Mouse (Mus musculus) kidney, postnatal 0 days (tissue): ENCODE data around the gene Atn1. TPM values are rescaled to one million over a fixed set of nuclear protein-coding genes. Genes with fewer than 3 reads are reported as not detected.

Source experiments
- ATAC-seq: fragments of 200-750 bp; cut with Nextera tagmentation; replicated peaks from 2 replicates; pipeline ENCODE4 v1.8.0; 2017; ENCODE audit warnings: low read depth, moderate number of reproducible peaks, moderate TSS enrichment, moderate library complexity; ENCODE audit not compliant: low FRiP score
- DNase-seq: peaks from one replicate; pipeline ENCODE4 v3.0.0-alpha.2; 2016; ENCODE audit warnings: low spot score
- H3K27ac ChIP-seq: fragments of 300-500 bp; sonication (generic); 2 replicates; pipeline ENCODE4 v1.5.1; 2014; ENCODE audit warnings: mild to moderate bottlenecking
- H3K27me3 ChIP-seq: fragments of 300-500 bp; sonication (generic); 2 replicates; pipeline ENCODE4 v1.6.1; 2014; ENCODE audit warnings: low read length, mixed read lengths; ENCODE audit not compliant: insufficient read depth
- H3K36me3 ChIP-seq: fragments of 300-500 bp; sonication (generic); 2 replicates; pipeline ENCODE4 v1.6.1; 2014; ENCODE audit warnings: low read length, mixed read lengths; ENCODE audit not compliant: insufficient read depth
- H3K4me1 ChIP-seq: fragments of 300-500 bp; sonication (generic); replicated peaks from 2 replicates; pipeline ENCODE4 v1.6.1; 2014; ENCODE audit warnings: antibody characterized with exemption, low read length, mixed read lengths; ENCODE audit not compliant: insufficient read depth
- H3K4me2 ChIP-seq: fragments of 300-500 bp; sonication (generic); 2 replicates; pipeline ENCODE4 v1.6.1; 2014; ENCODE audit warnings: mild to moderate bottlenecking, low read length, moderate library complexity, mixed read lengths
- H3K4me3 ChIP-seq: fragments of 300-500 bp; sonication (generic); replicated peaks from 2 replicates; pipeline ENCODE4 v1.5.1; 2014; ENCODE audit warnings: low read depth, low read length
- H3K9ac ChIP-seq: fragments of 300-500 bp; sonication (generic); 2 replicates; pipeline ENCODE4 v1.6.1; 2014; ENCODE audit warnings: low read depth, low read length
- H3K9me3 ChIP-seq: fragments of 300-500 bp; sonication (generic); replicated peaks from 2 replicates; pipeline ENCODE4 v1.6.1; 2016; ENCODE audit warnings: low read length, inconsistent platforms, mixed read lengths
- CTCF ChIP-seq: IDR thresholded peaks from 2 replicates; pipeline ENCODE4 v1.5.1; 2016; ENCODE audit warnings: antibody characterized with exemption, low read depth, mild to moderate bottlenecking, moderate library complexity
- WGBS: fragments of 180-500 bp; shearing (Covaris S2); extraction: QIAGEN DNeasy Blood & Tissue Kit; methylation state at CpG from one replicate; pipeline ENCODE4 v1.1.7; 2014; 5-methylcytosine and 5-hydroxymethylcytosine counted together
- polyA plus RNA-seq: library from polyadenylated mRNA; unstranded; fragments of >200 nt; fragmentation: Nextera tagmentation; extraction: Ambion mirVana; gene quantifications from 2 replicates; pipeline ENCODE4 v1.2.1, GENCODE M21; 2015

Gene Atn1
- polyA plus RNA-seq, 1 experiment from 2014 or later: 13.0 TPM

DNA sequence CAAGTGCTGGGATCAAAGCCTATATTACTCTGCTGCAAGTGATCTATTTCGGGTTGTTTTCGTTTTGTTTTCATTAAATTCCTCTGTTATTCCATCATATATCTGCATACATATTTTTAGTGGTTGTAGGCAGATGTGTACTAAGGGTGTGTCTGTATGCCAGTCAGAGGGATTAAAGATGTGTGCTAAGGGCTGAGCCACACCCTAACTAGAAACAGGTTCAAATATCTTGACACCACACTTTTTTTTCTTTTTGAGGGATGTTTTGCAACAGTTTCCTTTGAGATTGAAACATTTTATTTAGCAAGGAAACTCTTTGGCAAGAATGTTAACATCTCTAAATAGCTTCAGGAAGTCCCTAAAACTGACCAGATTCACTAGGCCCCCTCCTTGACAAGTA, 39.9 kb upstream of the Atn1 start:
- WGBS: 79% methylated on average over 2 of the region's 2 CpGs
- H3K4me1 ChIP-seq: no peaks in the 10 kb centered on the region
- no peaks in the 10 kb centered on the region for H3K27me3 ChIP-seq
- H3K4me2 ChIP-seq: no peak overlapping the region
- ATAC-seq (no peak), DNase-seq (no peak)
- H3K9ac ChIP-seq: no peak overlapping the region
- no peak overlapping the region for H3K4me3 ChIP-seq
- no peak for TF ChIP-seq CTCF
- H3K36me3 ChIP-seq: no peaks in the 10 kb centered on the region
- H3K27ac ChIP-seq: peak overlapping the region; percentile 78; the same call in 1 of the 2 replicates
- H3K9me3 ChIP-seq: no peaks in the 10 kb centered on the region

- 54% methylated on average over 4 of the region's 4 CpGs for WGBS
- no peak for DNase-seq
- Histone ChIP-seq H3K4me2 (no peak overlapping the region), H3K27me3 (no peaks in the 10 kb centered on the region), H3K36me3 (no peaks in the 10 kb centered on the region), H3K9me3 (no peaks in the 10 kb centered on the region), H3K9ac (no peak overlapping the region), H3K27ac (peak overlapping the region; percentile 78; the same call in 1 of the 2 replicates), H3K4me3 (no peak overlapping the region), H3K4me1 (no peaks in the 10 kb centered on the region)
- TF ChIP-seq CTCF: no peak
- ATAC-seq: peak; percentile 59; the same call in 1 of the 2 replicates
Observed at GRCm38 (mm10) chr6:124795781-124796180, 39.5 kb upstream of the Atn1 start.

GRCm38 (mm10) chr6:124791911-124792310, 35.6 kb upstream of the Atn1 start:
- no peak for ATAC-seq
- no peak overlapping the region for H3K27ac ChIP-seq
- H3K4me3 ChIP-seq: no peak overlapping the region
- no peaks in the 10 kb centered on the region for H3K9me3 ChIP-seq
- H3K9ac ChIP-seq: no peak overlapping the region
- H3K27me3 ChIP-seq: no peaks in the 10 kb centered on the region
- no peaks in the 10 kb centered on the region for H3K36me3 ChIP-seq
- no peak overlapping the region for H3K4me2 ChIP-seq
- no peak for TF ChIP-seq CTCF
- 76% methylated on average over 3 of the region's 3 CpGs for WGBS
- DNase-seq: no peak
- H3K4me1 ChIP-seq: no peaks in the 10 kb centered on the region

- TF ChIP-seq CTCF: no peak
- Histone ChIP-seq H3K4me3 (no peak overlapping the region), H3K36me3 (no peaks in the 10 kb centered on the region), H3K27me3 (no peaks in the 10 kb centered on the region), H3K9ac (no peak overlapping the region), H3K4me1 (no peaks in the 10 kb centered on the region), H3K9me3 (no peaks in the 10 kb centered on the region), H3K4me2 (no peak overlapping the region), H3K27ac (peak overlapping the region; percentile 50; the same call in 1 of the 2 replicates)
- ATAC-seq (0 out of 2 replicates have a peak, but pooled peaks have one; percentile 23), DNase-seq (peak; percentile 89)
- WGBS: 29% methylated on average over 4 of the region's 4 CpGs
Observed at GRCm38 (mm10) chr6:124790121-124790520, 33.8 kb upstream of the Atn1 start.

DNA sequence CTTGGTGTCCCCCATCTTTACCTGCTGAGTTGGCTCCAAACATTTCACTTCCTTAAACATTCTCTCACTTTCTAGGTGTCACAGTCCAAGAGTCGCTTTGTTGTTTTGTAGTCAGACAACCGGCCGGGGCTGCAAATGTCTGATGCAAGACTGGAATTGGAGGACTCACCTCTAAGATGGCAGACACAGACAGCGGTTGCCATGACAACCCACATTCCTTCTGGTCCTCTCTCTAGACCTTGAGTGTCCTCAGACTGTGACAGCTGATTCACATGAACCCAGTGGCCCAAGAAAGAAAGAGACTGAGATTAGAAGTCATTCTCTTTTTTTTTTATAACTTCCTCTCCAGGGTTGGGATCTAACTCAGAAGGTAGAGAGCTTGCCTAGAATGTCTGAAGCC, 33.2 kb upstream of the Atn1 start:
- no peak for TF ChIP-seq CTCF
- H3K4me3 ChIP-seq: no peak overlapping the region
- 0 out of 2 replicates have a peak overlapping the region, but pooled peaks have one; percentile 21 for H3K27ac ChIP-seq
- H3K4me2 ChIP-seq: no peak overlapping the region
- 0 out of 2 replicates have a peak, but pooled peaks have one; percentile 27 for ATAC-seq
- 75% methylated on average over 4 of the region's 4 CpGs for WGBS
- H3K36me3 ChIP-seq: no peaks in the 10 kb centered on the region
- H3K9ac ChIP-seq: no peak overlapping the region
- no peaks in the 10 kb centered on the region for H3K27me3 ChIP-seq
- DNase-seq: no peak
- no peaks in the 10 kb centered on the region for H3K9me3 ChIP-seq
- H3K4me1 ChIP-seq: no peaks in the 10 kb centered on the region

- DNase-seq (no peak), ATAC-seq (no peak)
- H3K36me3 ChIP-seq: no peaks in the 10 kb centered on the region
- H3K9me3 ChIP-seq: no peaks in the 10 kb centered on the region
- H3K4me3 ChIP-seq: no peak overlapping the region
- H3K4me2 ChIP-seq: no peak overlapping the region
- no peaks in the 10 kb centered on the region for H3K4me1 ChIP-seq
- 73% methylated on average over 10 of the region's 10 CpGs for WGBS
- H3K9ac ChIP-seq: no peak overlapping the region
- no peaks in the 10 kb centered on the region for H3K27me3 ChIP-seq
- no peak for TF ChIP-seq CTCF
- no peak overlapping the region for H3K27ac ChIP-seq
Observed at GRCm38 (mm10) chr6:124787722-124788121, 31.4 kb upstream of the Atn1 start.
